Mouse (Mus musculus) ES-E14 (cell line): ENCODE measurements around the gene Ager. TPM values are rescaled to one million over a fixed set of nuclear protein-coding genes. Genes with fewer than 3 reads are reported as not detected.

Experiments used
- total RNA-seq: library from RNA; depleted of rRNA; stranded (reverse); fragments of 300-350 nt; gene quantifications from 2 replicates; pipeline ENCODE4 v1.2.3, GENCODE M21; 2012; rRNA removed

Gene Ager
- total RNA-seq, 1 experiment: 2.3 TPM

Other genes with a start within 250 kb of the Ager start
- gene Btnl2, start 243.0 kb upstream of the Ager start, total RNA-seq: not detected in 2 replicates
- not detected in 2 replicates for gene Btnl1, start 220.7 kb upstream of the Ager start, total RNA-seq
- gene BC051142, start 199.0 kb upstream of the Ager start, total RNA-seq: not detected in 2 replicates
- gene Btnl4, start 120.5 kb upstream of the Ager start, total RNA-seq: not detected in 2 replicates
- not detected in 2 replicates for gene Btnl6, start 80.5 kb upstream of the Ager start, total RNA-seq
- 14.0 and 24.7 TPM in 2 replicates for gene Notch4, start 33.6 kb upstream of the Ager start, total RNA-seq
- gene Gpsm3, start 8.1 kb upstream of the Ager start, total RNA-seq: 4.9 and 5.8 TPM in 2 replicates
- gene Pbx2, start 6.6 kb upstream of the Ager start, total RNA-seq: 36.0 and 47.2 TPM in 2 replicates
- gene Rnf5, start 5.8 kb downstream of the Ager start, total RNA-seq: 21.4 and 22.8 TPM in 2 replicates
- gene Agpat1, start 6.4 kb downstream of the Ager start, total RNA-seq: 55.9 and 62.7 TPM in 2 replicates
- 1.0 and 2.0 TPM in 2 replicates for gene Egfl8, start 18.1 kb downstream of the Ager start, total RNA-seq
- gene Ppt2, start 30.6 kb downstream of the Ager start, total RNA-seq: 13.6 and 26.4 TPM in 2 replicates
- gene Prrt1, start 31.7 kb downstream of the Ager start, total RNA-seq: 0.13 and 0.16 TPM in 2 replicates
- gene Fkbpl, start 46.9 kb downstream of the Ager start, total RNA-seq: 4.4 and 7.5 TPM in 2 replicates
- 55.7 and 86.7 TPM in 2 replicates for gene Atf6b, start 49.3 kb downstream of the Ager start, total RNA-seq
- gene Tnxb, start 72.7 kb downstream of the Ager start, total RNA-seq: 0.18 and 0.26 TPM in 2 replicates
- 0.45 and 1.5 TPM in 2 replicates for gene C4b, start 146.0 kb downstream of the Ager start, total RNA-seq
- 0.27 and 0.32 TPM in 2 replicates for gene Cyp21a1, start 206.7 kb downstream of the Ager start, total RNA-seq
- 29.1 and 32.6 TPM in 2 replicates for gene Stk19, start 239.1 kb downstream of the Ager start, total RNA-seq
- 39.0 and 45.2 TPM in 2 replicates for gene Dxo, start 239.2 kb downstream of the Ager start, total RNA-seq